Mouse (Mus musculus): ENCODE data around the gene Ncapg. TPM values are rescaled to one million over a fixed set of nuclear protein-coding genes. Genes with fewer than 3 reads are reported as not detected.
"Not testable (repeated sequence)": the region's sequence is repeated elsewhere in the genome, so short reads cannot be mapped to it uniquely, and the experiment has no call there.

The Ncapg gene
- 42.3 and 49.3 TPM in 2 replicates for polyA plus RNA-seq (2015; fragmentation: Nextera tagmentation; extraction: Ambion mirVana)

- peak within 1 kb of the TSS; percentile 69 for H3K9ac ChIP-seq
- peak within 1 kb of the TSS; percentile 90 for H3K4me3 ChIP-seq (replicated peaks)
- no peaks in the 10 kb centered on the region for H3K27me3 ChIP-seq (replicated peaks)
- peak within 1 kb of the TSS; percentile 88 for H3K4me2 ChIP-seq
- no peaks in the 10 kb centered on the region for H3K9me3 ChIP-seq
- peak within 1 kb of the TSS; percentile 91 for H3K27ac ChIP-seq
- ATAC-seq (ENCODE audit: insufficient read depth, low FRiP score, low read depth) = peak; percentile 100
- H3K4me1 ChIP-seq = peaks cover 4% of the 10 kb centered on the region; the same call in 1 of the 2 replicates
- H3K36me3 ChIP-seq = no peaks in the 10 kb centered on the region
- under 1% methylated on average over 66 of the region's 66 CpGs for WGBS
These were observed at the start of gene Ncapg for GRCm38 (mm10) chr5:45669598-45670279. Ncapg (plus strand) TSS chr5:45669919.

- H3K4me3 ChIP-seq (replicated peaks) = no peak overlapping the region
- no peak overlapping the region for H3K4me2 ChIP-seq
- H3K9ac ChIP-seq = no peak overlapping the region
- H3K9me3 ChIP-seq = peaks cover 2% of the 10 kb centered on the region; the same call in 1 of the 2 replicates
- H3K27me3 ChIP-seq (replicated peaks) = no peaks in the 10 kb centered on the region
- H3K36me3 ChIP-seq = no peaks in the 10 kb centered on the region
- H3K4me1 ChIP-seq = no peaks in the 10 kb centered on the region
- WGBS = 60% methylated on average over 3 of the region's 3 CpGs
- ATAC-seq (ENCODE audit: insufficient read depth, low FRiP score, low read depth) = no peak
- no peak overlapping the region for H3K27ac ChIP-seq
These were observed 48.2 kb upstream of the Ncapg start for GRCm38 (mm10) chr5:45621511-45621910.

- H3K4me2 ChIP-seq = no peak overlapping the region
- H3K27me3 ChIP-seq (replicated peaks) = no peaks in the 10 kb centered on the region
- no peaks in the 10 kb centered on the region for H3K36me3 ChIP-seq
- H3K9me3 ChIP-seq = peaks cover 2% of the 10 kb centered on the region; the same call in 1 of the 2 replicates
- no peaks in the 10 kb centered on the region for H3K4me1 ChIP-seq
- WGBS = 47% methylated on average over 1 of the region's 1 CpGs
- H3K27ac ChIP-seq = no peak overlapping the region
- 0 out of 2 replicates have a peak, but pooled peaks have one; percentile 27 for ATAC-seq (ENCODE audit: insufficient read depth, low FRiP score, low read depth)
- no peak overlapping the region for H3K4me3 ChIP-seq (replicated peaks)
- no peak overlapping the region for H3K9ac ChIP-seq
These were observed 41.9 kb upstream of the Ncapg start for GRCm38 (mm10) chr5:45627771-45628170.

GRCm38 (mm10) chr5:45629470-45629869 is 40.2 kb upstream of the Ncapg start:
- Histone ChIP-seq H3K4me3 (replicated peaks) (no peak overlapping the region), H3K4me2 (no peak overlapping the region), H3K9ac (no peak overlapping the region), H3K36me3 (no peaks in the 10 kb centered on the region), H3K9me3 (no peaks in the 10 kb centered on the region; the same call in 1 of the 2 replicates), H3K27ac (no peak overlapping the region), H3K4me1 (no peaks in the 10 kb centered on the region), H3K27me3 (replicated peaks) (no peaks in the 10 kb centered on the region)
- ATAC-seq (ENCODE audit: insufficient read depth, low FRiP score, low read depth) = no peak

- Histone ChIP-seq H3K27me3 (replicated peaks) (peaks cover 5% of the 10 kb centered on the region; the same call in 1 of the 2 replicates), H3K4me3 (replicated peaks) (no peak overlapping the region), H3K27ac (no peak overlapping the region), H3K4me2 (peak overlapping the region; percentile 97; the same call in 1 of the 2 replicates), H3K9me3 (no peaks in the 10 kb centered on the region), H3K9ac (no peak overlapping the region), H3K4me1 (peaks cover 10% of the 10 kb centered on the region; the same call in 1 of the 2 replicates), H3K36me3 (no peaks in the 10 kb centered on the region)
- WGBS = 20% methylated on average over 3 of the region's 3 CpGs
- no peak for ATAC-seq (ENCODE audit: insufficient read depth, low FRiP score, low read depth)
These were observed 31.3 kb upstream of the Ncapg start for GRCm38 (mm10) chr5:45638378-45638777.

- Histone ChIP-seq H3K36me3 (no peaks in the 10 kb centered on the region), H3K4me2 (peak within 1 kb of the TSS; percentile 97), H3K9me3 (no peaks in the 10 kb centered on the region), H3K27ac (peak within 1 kb of the TSS; percentile 16; the same call in 1 of the 2 replicates), H3K9ac (peak within 1 kb of the TSS; percentile 41), H3K27me3 (replicated peaks) (peaks cover 5% of the 10 kb centered on the region; the same call in 1 of the 2 replicates), H3K4me3 (replicated peaks) (peak within 1 kb of the TSS; percentile 58), H3K4me1 (peaks cover 10% of the 10 kb centered on the region; the same call in 1 of the 2 replicates)
- WGBS = under 1% methylated on average over 48 of the region's 48 CpGs
- peak; percentile 53; the same call in 1 of the 2 replicates for ATAC-seq (ENCODE audit: insufficient read depth, low FRiP score, low read depth)
These were observed 30.7 kb upstream of the Ncapg start, which contains the start of gene Fam184b for GRCm38 (mm10) chr5:45638806-45639714. Fam184b (minus strand) TSS chr5:45639614.

- H3K9me3 ChIP-seq = no peaks in the 10 kb centered on the region
- H3K27me3 ChIP-seq (replicated peaks) = peaks cover 5% of the 10 kb centered on the region; the same call in 1 of the 2 replicates
- H3K27ac ChIP-seq = no peak overlapping the region
- peak overlapping the region; percentile 97 for H3K4me2 ChIP-seq
- H3K4me3 ChIP-seq (replicated peaks) = peak overlapping the region; percentile 58
- WGBS = 1% methylated on average over 8 of the region's 8 CpGs
- no peaks in the 10 kb centered on the region for H3K36me3 ChIP-seq
- H3K4me1 ChIP-seq = peaks cover 10% of the 10 kb centered on the region; the same call in 1 of the 2 replicates
- H3K9ac ChIP-seq = peak overlapping the region; percentile 41; the same call in 1 of the 2 replicates
- ATAC-seq (ENCODE audit: insufficient read depth, low FRiP score, low read depth) = no peak
These were observed 30.0 kb upstream of the Ncapg start for GRCm38 (mm10) chr5:45639715-45640092.

GRCm38 (mm10) chr5:45651026-45651703 is 18.6 kb upstream of the Ncapg start:
- Histone ChIP-seq H3K27me3 (replicated peaks) (no peaks in the 10 kb centered on the region), H3K4me1 (no peaks in the 10 kb centered on the region), H3K4me3 (replicated peaks) (no peak overlapping the region), H3K27ac (no peak overlapping the region), H3K9me3 (no peaks in the 10 kb centered on the region), H3K36me3 (no peaks in the 10 kb centered on the region), H3K9ac (no peak overlapping the region), H3K4me2 (no peak overlapping the region)
- 65% methylated on average over 2 of the region's 2 CpGs for WGBS
- ATAC-seq (ENCODE audit: insufficient read depth, low FRiP score, low read depth) = no peak

- WGBS = 92% methylated on average over 13 of the region's 13 CpGs
- H3K36me3 ChIP-seq; H3K9ac ChIP-seq; ATAC-seq (ENCODE audit: insufficient read depth, low FRiP score, low read depth); H3K4me1 ChIP-seq; H3K27ac ChIP-seq; H3K4me2 ChIP-seq; H3K9me3 ChIP-seq; H3K4me3 ChIP-seq (replicated peaks); H3K27me3 ChIP-seq (replicated peaks): not testable (repeated sequence)
These were observed 11.3 kb upstream of the Ncapg start for GRCm38 (mm10) chr5:45658406-45658805.

- Histone ChIP-seq H3K4me3 (replicated peaks) (no peak overlapping the region), H3K27me3 (replicated peaks) (no peaks in the 10 kb centered on the region), H3K36me3 (no peaks in the 10 kb centered on the region), H3K9ac (no peak overlapping the region), H3K9me3 (no peaks in the 10 kb centered on the region), H3K27ac (no peak overlapping the region), H3K4me1 (peaks cover 4% of the 10 kb centered on the region; the same call in 1 of the 2 replicates), H3K4me2 (peak overlapping the region; percentile 88)
- 16% methylated on average over 3 of the region's 3 CpGs for WGBS
- no peak for ATAC-seq (ENCODE audit: insufficient read depth, low FRiP score, low read depth)
These were observed 1.4 kb upstream of the Ncapg start for GRCm38 (mm10) chr5:45668324-45668723.

GRCm38 (mm10) chr5:45668831-45669230 is 888 bp upstream of the Ncapg start:
- Histone ChIP-seq H3K4me2 (peak overlapping the region; percentile 88), H3K27ac (peak overlapping the region; percentile 91), H3K4me1 (peaks cover 4% of the 10 kb centered on the region; the same call in 1 of the 2 replicates), H3K4me3 (replicated peaks) (peak overlapping the region; percentile 90), H3K9me3 (no peaks in the 10 kb centered on the region), H3K36me3 (no peaks in the 10 kb centered on the region), H3K9ac (peak overlapping the region; percentile 69), H3K27me3 (replicated peaks) (no peaks in the 10 kb centered on the region)
- no peak for ATAC-seq (ENCODE audit: insufficient read depth, low FRiP score, low read depth)
- whole genome bisulfite sequencing = 2% methylated on average over 3 of the region's 3 CpGs

Measured in stomach, embryonic 15.5 days (tissue).